Mouse (Mus musculus) gastrocnemius, postnatal 25 days (tissue): ENCODE measurements around the gene Palld. TPM values are rescaled to one million over a fixed set of nuclear protein-coding genes. Genes with fewer than 3 reads are reported as not detected.

Experiments
- DNase-seq: peaks from one replicate; pipeline ENCODE4 v3.0.0; 2022
- total RNA-seq, 2 experiments: library from RNA; stranded (reverse); gene quantifications; 1 replicate in 1 of 2; 2 replicates in 1 of 2; pipeline ENCODE4 v1.2.3; 2021

The Palld gene
- total RNA-seq, 2 experiments from 2014 or later = 90.9 to 120 TPM

DNA sequence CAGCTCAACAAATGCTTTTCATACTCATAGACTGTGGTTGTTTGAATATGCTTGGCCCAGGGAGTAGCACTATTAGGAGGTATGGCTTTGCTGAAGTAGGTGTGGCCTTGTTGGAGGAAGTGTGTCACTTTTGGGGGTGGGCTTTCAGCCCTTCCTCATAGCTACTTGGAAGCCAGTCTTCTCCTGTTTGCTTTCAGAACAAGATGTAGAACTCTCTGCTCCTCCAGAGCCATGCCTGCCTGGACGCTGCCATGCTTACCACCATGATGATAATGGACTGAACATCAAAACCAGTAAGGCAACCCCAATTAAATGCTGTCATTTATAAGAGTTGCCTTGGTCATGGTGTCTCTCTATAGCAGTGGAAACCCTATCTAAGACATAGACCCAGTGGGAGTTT is 217.2 kb downstream of the Palld start:
- no peak for DNase-seq

DNA sequence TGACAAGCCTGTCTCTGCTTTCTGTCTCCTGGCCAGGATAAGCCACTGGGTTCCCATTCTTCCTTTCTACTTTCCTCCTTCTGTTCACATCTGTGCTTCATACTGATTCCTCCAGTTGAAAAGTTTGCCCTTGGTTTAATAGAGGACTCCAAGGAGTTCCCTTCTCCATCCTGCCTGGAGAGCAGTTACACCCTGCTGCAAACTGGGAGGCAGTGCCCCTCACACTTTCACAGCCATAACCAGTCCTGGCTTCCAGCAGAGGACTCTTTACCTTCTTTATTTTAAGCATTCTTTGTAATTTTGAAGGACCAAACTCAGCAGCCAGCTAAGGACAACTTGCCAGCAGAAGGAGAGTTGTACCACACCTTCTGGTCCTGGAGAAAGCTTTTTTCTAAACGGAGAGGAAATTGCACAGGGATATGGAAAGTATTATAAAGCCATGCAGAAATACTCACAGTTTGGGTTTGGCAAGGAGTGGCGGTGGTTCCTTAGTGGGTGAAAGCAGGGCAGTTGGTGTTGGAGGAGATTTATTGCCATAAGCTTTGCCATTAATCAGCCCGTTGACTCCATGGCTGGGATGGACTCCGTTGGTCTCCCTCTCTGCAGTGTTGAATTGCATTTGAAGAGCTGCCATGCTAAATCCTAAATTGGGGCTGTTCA is 218.1 kb downstream of the Palld start:
- no peak for DNase-seq

DNA sequence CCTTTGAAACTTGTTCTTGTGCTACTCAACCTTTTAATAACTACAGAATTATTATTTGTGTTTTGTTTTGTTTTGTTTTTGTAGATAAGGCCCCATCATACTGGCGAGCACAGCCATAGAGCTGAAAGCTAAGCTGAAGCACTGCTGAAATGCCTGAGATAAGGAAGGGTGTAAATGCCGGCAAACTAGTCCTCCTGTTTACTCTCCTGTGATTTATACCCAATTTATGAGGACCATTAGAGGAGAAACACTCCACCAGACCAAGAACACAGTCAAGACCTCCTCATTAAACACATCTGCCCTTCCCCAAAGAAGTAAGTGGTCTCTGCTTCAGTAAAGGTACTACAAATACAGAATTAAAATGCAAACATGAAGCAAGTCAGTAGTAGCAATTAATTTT is 219.6 kb downstream of the Palld start:
- no peak for DNase-seq

DNA sequence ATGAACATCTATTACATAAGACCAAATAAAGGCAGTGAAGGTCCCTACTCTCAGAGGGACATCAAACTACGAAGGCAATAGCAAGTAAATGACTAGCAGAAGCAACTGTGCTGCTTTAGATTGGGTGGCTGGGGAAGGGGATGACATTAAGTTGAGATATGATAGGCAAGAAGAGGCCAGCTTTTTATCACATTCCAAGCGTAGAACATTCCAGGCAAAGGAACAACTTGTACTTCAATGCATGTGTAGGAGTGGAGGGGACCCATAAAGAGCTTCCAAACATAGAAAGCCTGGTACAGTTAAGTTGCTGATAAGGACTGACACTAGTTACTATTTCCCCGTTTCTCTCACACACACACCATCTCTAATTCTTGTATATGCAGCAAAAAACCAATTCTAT is 221.3 kb downstream of the Palld start:
- DNase-seq = no peak

DNA sequence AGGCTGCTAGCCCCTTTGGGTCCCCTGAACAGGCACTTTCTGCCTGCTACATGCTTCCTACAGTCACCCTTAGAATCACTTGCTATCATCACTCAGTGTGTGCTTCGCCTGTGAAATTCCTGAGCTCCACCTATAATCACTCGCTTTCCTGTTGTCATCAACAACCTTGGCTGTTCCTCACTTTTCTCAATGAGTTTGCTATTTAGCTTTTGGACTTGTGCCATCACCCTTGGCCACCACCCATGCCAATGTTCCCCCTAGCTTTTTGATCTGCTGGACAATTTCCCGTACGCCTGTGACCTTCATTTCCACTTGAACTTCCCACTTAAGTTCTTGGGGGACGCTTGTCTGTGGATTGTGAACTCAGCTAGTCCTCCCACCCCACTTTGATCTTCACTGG is 225.3 kb downstream of the Palld start:
- no peak for DNase-seq

DNA sequence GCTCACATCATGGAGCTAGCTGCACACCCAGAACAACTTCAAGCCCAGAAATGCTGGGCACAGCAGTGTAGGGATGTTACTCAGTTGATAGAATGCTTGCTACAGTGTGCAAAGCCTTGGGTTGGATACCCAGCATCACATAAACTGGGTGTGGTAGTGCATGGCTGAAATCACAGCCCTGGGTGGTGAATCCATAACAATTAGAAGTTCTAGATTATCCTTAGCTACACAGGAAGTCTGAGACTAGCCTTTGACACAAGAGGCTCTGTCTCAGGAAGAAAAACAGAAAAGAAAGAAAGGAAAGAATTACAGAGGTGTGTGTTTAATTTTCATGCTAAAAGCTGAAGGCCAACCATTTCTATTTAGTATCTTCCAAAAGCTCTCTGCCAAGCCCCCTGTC is 231.3 kb downstream of the Palld start:
- no peak for DNase-seq

DNA sequence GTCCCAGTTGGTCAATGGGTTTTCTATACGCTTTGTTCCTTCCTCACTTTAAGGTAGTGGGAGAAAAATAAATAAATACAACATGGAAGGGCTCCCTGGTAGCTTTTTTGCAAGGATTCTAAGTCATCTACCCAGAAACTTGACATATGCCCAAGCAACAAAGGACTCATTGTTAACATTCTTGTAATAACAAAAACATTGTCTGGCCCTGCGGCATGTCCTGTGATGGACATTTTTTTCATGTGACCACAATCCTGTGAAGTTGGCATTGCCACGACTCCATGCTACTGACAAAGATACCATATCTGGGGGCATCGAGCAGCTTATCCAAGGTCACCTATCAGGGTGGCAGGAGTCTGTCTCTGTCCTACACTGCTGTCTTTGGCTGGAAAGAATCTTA is 232.1 kb downstream of the Palld start:
- DNase-seq = no peak

DNA sequence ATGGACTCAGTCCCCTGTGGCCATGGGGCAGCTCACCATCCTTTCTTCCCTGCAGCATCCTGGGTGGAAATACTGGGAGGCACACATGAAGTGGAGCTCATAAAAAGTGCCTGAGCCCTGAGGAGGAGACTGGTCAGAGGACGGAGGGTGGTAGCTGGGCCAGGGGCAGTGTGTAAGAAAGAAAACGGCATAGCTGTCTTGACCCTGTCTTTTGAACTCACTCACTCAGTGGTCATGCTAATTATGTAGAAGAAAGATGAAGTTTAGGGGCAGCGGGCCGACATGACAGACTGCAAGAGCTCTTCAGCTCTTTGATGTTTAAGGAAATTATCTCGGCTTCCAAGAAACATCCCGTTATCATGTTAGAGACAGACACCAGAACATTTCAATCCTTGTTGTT is 235.6 kb downstream of the Palld start:
- DNase-seq = no peak

DNA sequence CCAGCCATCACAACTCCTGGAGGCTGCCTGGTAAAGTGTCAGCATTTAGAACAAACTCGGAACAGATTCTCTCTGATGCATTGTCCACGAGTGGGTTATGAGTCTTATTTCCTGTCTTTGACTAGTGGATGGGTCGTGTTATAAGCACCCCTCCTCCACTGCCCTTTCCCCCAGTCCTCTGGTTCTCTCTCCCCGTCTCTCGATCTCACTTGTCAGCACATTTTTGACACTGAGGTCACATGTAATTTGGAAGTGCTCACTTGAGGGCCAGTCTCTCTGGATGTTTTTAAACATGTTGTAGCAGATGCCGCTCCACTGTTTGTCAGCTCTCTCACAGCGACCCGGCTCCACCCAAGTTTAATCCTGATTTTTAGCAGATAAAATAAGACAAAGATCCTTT is 237.5 kb downstream of the Palld start:
- no peak for DNase-seq

DNA sequence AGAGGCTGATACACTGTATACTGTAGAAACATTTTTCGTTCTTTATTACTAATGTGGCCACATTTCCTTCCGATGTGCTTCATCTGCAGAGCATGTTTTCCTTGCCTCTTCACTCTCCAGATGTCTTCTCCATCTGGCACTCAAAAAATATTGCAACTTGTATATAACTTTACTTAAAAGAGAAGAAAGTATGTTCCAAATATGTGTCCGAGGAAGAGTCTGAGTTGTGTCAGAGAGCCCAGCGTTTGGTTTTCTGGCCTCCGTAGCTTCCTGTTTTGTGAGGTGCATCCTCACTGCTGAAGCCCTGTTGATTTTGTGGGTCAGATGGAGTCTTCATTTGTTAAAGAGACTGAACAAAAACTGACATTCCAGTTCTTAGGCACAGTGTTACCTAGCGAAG is 238.3 kb downstream of the Palld start:
- no peak for DNase-seq

DNA sequence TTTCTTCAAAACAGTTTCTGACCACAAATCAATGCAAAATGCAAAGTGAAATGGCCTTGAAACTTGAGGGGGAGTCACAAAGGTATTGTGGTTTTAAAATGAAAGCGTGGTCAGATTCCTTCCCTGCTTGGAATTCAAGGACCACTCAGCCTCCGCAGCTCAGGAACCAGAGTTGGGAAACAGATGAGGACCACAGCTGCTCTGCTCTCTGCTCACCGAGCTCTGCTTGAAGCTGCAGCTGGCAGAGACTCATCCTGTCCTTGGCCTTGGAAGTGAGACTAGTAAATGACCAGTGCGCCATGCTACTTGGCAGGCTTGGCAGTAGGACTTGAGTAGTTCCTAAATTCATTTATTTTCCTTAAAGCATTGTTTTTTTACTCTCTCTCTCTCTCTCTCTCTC is 239.7 kb downstream of the Palld start:
- no peak for DNase-seq

DNA sequence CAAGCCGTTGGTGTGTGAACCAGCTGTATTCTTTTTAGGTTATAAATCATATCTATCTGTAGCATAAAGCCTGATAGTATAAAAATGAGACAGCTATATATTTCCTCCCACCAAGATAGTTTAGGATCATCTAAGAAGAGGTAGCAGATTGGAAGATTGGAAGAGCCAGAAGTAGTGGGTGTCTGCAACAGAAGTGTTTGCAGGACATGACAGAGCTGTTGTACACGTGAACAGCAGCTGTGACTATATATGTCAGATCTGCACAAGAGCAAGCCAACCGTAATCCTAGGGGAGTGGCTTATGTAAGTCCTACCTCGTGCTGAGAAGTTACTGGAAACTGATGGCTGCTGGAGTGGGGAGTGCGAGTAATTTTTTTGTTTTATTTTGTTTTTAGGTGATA is 240.9 kb downstream of the Palld start:
- no peak for DNase-seq

DNA sequence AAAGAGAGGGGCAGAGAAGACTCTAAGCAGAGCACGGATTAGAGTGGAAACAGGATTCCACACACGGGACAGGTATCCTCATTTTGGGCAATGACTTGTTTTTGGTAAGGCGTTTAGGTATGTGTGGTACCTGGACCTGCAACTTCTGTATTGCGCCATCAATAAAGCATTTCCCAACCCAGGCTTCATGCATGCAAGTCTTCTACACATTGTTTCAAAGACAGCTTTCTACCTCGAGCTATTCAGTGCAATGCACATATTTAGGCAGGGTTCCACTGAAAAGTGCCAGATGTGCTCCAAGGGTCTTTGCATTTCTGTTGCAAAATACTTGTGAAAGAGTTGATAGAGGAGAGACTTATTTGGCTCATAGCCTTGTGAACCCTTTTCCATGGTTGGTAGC is 241.5 kb downstream of the Palld start:
- no peak for DNase-seq

DNA sequence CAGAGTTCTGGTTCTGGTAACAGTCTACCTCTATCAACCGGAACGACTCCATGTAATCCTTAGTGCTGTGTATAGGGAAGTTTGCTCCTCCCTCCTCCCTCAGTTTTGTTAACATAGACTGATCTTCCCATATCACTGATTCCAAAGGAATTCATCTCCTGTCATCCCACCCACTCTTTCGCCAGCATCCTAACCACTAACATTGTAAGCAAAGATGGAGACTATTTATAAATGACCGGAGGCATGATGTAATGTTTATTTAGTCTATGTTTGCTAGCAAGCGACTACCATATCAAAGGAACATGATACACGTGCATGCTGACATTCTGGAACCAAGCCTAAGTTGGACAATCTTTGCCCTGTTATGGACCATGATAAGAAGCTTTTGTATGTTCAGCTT is 250.5 kb downstream of the Palld start:
- no peak for DNase-seq

DNA sequence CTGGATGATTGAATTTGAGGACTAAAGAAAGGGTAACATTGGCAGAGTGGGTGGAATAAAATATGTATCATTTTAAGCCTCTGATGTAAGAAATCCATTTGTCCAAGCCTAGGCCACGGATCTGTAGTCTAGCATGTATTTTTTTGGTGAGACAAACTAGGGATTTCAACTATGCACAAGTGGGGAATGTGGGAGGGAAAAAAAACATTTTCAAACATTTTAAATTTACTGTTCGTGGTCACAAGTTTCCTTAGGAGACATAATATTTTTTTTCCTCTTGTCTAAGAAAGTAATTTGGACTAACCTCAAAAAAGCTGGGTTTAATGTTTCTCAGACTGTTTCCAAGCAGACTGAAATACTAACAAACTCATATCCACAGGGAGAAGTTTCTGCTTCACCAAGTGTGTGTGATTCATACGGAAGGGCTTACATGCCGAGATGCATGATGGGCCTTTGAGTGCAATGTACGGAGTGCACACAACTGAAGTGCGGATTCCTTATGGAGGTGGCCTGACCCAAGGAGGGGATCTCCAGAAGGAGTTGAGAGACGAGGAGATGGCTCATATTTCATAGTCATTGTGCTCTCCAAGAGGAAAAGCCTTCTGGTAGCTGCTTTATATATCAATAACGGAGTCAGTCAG is 256.2 kb downstream of the Palld start:
- DNase-seq = no peak

DNA sequence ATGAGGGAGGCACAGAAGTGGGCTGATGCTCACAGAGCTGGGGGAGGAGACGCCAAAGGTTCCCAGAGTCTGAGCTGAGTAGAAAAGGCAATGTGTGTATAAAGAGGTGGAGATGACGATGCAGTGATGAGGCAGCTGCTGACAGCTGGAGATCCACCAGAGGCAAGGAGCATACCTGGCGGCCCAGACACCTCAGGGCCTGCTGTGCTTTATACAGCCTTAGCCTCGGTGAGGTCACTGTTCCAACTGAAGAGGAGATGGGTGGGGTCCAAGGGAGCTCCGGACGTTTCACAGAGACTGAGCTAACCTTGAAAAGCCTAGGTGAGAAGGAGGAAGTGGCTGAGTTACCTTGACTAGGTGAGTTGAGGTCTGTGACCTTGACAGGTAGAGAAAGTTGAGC is 256.8 kb downstream of the Palld start:
- no peak for DNase-seq

DNA sequence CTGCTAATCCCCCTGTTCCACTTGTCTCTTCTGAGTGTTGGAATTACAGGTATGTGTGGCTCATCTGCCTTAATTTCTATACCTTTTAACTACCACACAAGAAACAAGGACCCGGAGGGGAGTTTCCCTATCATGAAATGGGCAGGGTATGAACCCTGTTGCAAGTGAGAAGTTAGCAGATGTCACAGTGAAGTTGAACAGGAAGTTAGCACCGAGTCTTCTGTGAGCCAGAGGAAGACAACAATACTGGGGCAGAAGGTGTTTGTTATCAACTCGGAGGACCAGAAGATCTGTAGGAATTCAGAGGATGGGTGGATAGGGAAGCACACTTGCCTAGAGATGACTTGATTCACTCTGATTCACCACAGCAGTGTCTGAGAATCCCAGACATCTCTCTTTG is 259.3 kb downstream of the Palld start:
- DNase-seq = no peak

DNA sequence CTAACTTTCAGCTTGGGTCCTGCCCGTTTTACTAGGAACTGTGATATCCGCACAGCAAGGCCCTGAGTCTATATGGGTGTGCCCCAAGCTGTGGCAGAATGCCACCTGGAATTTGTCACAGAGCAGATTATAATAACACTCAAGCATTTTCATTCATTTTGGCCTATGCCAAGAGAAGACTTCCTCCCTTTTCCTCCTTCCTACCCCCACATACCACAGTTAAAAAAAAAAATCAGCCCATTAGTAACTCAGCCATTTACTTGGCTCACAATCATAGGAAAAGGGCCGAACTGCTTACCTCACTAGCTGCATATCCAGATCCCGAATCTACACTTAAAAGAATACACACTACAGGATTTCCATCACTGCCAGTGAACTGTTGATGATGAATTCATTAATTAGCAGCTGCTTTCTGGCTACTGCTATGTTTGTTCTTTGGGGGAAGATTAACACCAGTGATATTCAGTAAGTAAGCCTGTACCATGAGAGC is 260.1 kb downstream of the Palld start:
- DNase-seq = peak; percentile 26

DNA sequence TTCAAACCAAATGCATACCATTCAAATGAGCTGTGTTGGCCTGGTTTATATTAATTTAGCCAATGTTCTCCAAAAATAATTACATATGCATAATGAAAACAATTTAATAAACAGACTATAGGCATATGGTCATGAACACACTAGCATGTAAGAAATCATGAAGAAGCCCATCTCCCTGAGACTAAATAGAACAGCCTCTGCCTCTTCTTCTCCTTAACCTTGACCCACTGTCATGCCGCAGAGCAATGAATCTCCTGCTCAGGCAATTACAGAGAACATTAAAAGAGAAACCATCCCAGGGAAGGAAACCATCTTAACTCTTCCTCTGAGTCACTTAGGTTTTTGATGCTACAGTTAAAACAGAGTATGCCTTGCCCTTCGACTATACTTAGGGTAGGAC is 262.9 kb downstream of the Palld start:
- DNase-seq = no peak

DNA sequence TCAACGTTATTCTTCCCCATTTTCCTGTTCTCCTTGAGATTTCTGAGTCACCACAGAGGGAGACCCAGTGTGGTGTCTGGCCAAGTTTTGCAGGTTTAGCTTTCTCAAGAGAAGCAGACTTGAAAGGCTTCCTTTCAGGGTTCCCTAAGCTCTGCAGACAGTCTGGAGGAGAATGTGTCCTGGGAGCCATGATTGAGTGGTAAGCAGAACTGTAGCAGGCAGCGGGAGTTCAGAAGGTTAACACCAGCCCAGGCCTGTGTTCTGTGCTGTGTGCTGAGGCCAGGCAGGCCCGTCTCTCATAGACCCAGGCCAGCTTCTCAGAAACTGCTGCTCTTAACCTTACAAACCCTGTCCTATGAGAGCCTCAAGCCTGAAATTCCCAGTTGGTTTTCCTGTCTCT is 263.5 kb downstream of the Palld start:
- DNase-seq = no peak

DNA sequence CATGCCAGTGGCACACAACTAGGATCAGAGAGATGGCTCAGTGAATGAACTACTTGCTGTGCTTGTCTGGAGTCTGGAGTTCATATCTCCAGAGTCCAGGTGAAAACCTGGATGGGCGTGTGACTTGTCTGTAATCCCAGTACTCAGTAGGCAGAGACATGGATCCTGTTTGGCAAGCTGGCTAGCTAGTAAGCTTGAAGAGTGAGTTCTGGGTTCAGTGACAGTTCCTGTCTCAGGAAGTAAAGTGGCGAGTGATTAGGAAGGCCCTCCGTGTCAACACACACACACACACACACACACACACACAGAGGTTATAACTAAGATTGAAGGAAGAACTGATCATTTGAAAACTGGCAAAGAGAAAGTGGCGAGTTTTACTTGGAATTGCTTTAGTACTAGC is 264.8 kb downstream of the Palld start:
- DNase-seq = no peak

DNA sequence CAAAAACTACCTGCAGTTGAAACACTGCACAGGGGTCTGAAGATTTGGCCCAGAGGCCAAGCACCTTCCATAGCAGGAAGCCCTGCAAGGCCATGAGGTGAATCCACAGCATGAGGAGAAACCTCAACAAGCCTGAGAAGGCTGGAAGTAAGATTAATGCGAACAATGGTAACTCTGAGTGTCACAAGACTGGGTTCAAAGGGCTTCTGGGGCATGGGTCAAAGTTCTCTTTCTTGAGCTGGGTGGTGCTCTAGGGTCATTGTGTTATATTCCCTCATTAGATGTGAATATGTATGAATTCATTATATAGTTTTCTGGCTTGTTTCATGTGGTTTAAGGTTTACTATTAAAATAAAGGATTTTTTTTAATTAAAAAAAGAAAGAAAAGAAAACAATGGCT is 267.7 kb downstream of the Palld start:
- no peak for DNase-seq

DNA sequence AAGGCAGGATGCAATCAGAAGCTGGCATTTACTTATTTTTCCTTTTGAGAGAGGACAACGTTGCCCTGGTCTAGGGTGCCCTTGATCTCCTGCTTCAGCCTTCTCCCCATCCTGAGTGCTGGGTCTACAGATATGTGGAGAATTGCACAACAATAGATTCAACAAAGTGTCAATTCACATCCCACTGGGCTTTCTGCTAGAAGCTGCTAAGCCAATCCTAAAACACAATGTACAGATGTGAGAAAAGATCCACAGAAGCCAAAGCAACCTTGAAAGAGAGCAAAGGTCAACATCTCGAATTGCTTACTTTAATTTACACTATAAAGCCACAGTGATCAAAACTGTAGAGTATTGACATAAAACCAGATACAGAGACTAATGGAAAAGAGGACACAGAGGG is 270.2 kb downstream of the Palld start:
- DNase-seq = no peak

DNA sequence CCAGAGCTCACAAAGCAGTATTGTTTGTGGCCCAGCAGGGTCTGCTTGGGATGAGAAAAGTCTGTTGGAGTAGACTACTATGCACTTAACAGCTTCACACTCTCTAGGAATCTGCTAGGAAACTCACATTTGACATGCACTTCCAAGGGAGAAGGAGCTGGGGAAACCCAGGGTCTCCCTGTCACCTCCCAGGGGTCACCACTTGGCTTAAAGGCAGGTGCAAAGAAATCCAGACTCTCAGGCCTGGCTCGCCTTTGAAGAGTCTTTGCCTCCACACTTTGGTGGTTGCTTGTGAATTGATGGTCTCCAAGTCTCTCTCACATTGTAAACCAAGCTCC is 272.9 kb downstream of the Palld start:
- no peak for DNase-seq
